Mouse (Mus musculus): ENCODE results near the gene Ssc5d.

- TF ChIP-seq CTCF (IDR thresholded peaks at IDR 0.05; ENCODE audit: low read depth) (no peak), EP300 (IDR thresholded peaks at IDR 0.05; ENCODE audit: low read depth) (no peak)
Measured at GRCm38 (mm10) chr7:4948386-4948785, 22.8 kb downstream of the Ssc5d start.

All from liver, embryonic 14.5 days (tissue).